Mouse (Mus musculus) hindbrain, embryonic 12.5 days (tissue): ENCODE measurements around the gene Ccdc144b. TPM values are rescaled to one million over a fixed set of nuclear protein-coding genes. Genes with fewer than 3 reads are reported as not detected.

Experiments
- ATAC-seq: fragments of 200-750 bp; cut with Nextera tagmentation; 2 replicates; pipeline ENCODE4 v1.8.0; 2017; ENCODE audit warnings: moderate TSS enrichment; ENCODE audit not compliant: low FRiP score
- H3K27ac ChIP-seq: fragments of 300-500 bp; sonication (generic); 2 replicates; pipeline ENCODE4 v1.5.1; 2016; ENCODE audit warnings: mild to moderate bottlenecking
- H3K27me3 ChIP-seq: fragments of 300-500 bp; sonication (generic); 2 replicates; pipeline ENCODE4 v1.6.1; 2016; ENCODE audit warnings: mild to moderate bottlenecking
- H3K36me3 ChIP-seq: fragments of 300-500 bp; sonication (generic); 2 replicates; pipeline ENCODE4 v1.6.1; 2016; ENCODE audit warnings: mild to moderate bottlenecking
- H3K4me1 ChIP-seq: fragments of 300-500 bp; sonication (generic); 2 replicates; pipeline ENCODE4 v1.6.1; 2016
- H3K4me2 ChIP-seq: fragments of 300-500 bp; sonication (generic); replicated peaks from 2 replicates; pipeline ENCODE4 v1.6.1; 2016; ENCODE audit warnings: mild to moderate bottlenecking
- H3K4me3 ChIP-seq: fragments of 300-500 bp; sonication (generic); 2 replicates; pipeline ENCODE4 v1.5.1; 2016; ENCODE audit warnings: mild to moderate bottlenecking
- H3K9ac ChIP-seq: fragments of 300-500 bp; sonication (generic); 2 replicates; pipeline ENCODE4 v1.6.1; 2016; ENCODE audit warnings: mild to moderate bottlenecking, moderate library complexity
- H3K9me3 ChIP-seq: fragments of 300-500 bp; sonication (generic); replicated peaks from 2 replicates; pipeline ENCODE4 v1.6.1; 2016; ENCODE audit warnings: mild to moderate bottlenecking
- WGBS: fragments of 180-500 bp; shearing (Covaris S2); methylation state at CpG from one replicate; pipeline ENCODE4 v1.1.7; 2016; 5-methylcytosine and 5-hydroxymethylcytosine counted together
- polyA plus RNA-seq: library from polyadenylated mRNA; unstranded; fragments of >200 nt; fragmentation: Nextera tagmentation; extraction: Ambion mirVana; gene quantifications from 2 replicates; pipeline ENCODE4 v1.2.1, GENCODE M21; 2016

The Ccdc144b gene
- polyA plus RNA-seq, 1 experiment from 2014 or later: not detected

DNA sequence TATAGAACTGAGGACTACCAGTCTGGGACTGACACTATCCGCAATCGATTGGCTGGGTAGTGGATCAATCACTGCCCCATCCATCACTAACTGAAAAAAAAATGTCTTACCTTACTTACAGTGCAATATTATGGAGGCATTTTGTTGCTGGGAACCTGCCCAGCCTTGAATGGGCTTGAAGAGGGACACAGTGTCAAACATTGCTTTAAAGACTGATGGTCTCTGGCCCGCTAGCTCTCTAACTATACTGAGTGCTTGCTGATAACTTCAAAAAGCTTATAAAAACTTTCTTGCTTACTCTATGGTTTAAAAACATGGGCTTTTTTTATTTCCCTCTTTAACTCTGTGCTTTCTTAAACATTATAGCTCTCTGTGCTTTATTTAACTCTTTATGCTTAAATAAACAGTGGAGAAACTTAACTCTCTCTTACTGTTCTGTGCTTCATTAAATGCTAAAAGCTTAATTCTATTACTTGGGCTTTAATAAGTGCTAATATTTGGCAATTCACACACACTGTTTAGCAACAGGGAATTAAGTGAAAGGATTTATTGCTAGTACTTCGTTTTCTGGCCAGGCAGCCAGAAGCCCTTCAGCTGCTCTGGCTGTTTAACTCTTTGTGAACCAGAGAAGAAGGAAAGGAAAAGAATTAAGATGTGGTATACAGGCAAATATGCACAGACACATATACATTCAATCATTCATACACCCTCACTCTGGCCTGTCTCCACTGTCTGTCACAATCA lies 44.8 kb downstream of the Ccdc144b start:
- H3K4me1 ChIP-seq: no peaks in the 10 kb centered on the region
- no peaks in the 10 kb centered on the region for H3K27me3 ChIP-seq
- WGBS: 77% methylated on average over 4 of the region's 4 CpGs
- no peak for ATAC-seq
- H3K27ac ChIP-seq: no peak overlapping the region
- no peaks in the 10 kb centered on the region for H3K9me3 ChIP-seq
- no peak overlapping the region for H3K9ac ChIP-seq
- H3K4me3 ChIP-seq: no peak overlapping the region
- no peaks in the 10 kb centered on the region for H3K36me3 ChIP-seq
- no peak overlapping the region for H3K4me2 ChIP-seq

- Histone ChIP-seq H3K36me3 (no peaks in the 10 kb centered on the region), H3K4me3 (no peak overlapping the region), H3K9me3 (no peaks in the 10 kb centered on the region), H3K27ac (no peak overlapping the region), H3K9ac (no peak overlapping the region), H3K4me1 (peaks cover 6% of the 10 kb centered on the region; the same call in 1 of the 2 replicates), H3K4me2 (no peak overlapping the region), H3K27me3 (no peaks in the 10 kb centered on the region)
- 85% methylated on average over 4 of the region's 4 CpGs for WGBS
- no peak for ATAC-seq
Observed at GRCm38 (mm10) chr3:36004028-36004895, 49.1 kb downstream of the Ccdc144b start.

GRCm38 (mm10) chr3:36000275-36001239 lies 52.8 kb downstream of the Ccdc144b start, which contains the start of gene Mccc1:
Gene Mccc1, minus strand, starts transcription at chr3:36000678.
- Histone ChIP-seq H3K9me3 (no peaks in the 10 kb centered on the region), H3K4me3 (peak within 1 kb of the TSS; percentile 74), H3K27ac (peak within 1 kb of the TSS; percentile 90), H3K4me2 (peak within 1 kb of the TSS; percentile 72), H3K36me3 (no peaks in the 10 kb centered on the region), H3K4me1 (peaks cover 7% of the 10 kb centered on the region; the same call in 1 of the 2 replicates), H3K9ac (peak within 1 kb of the TSS; percentile 80), H3K27me3 (no peaks in the 10 kb centered on the region)
- peak; percentile 100 for ATAC-seq
- WGBS: 5% methylated on average over 39 of the region's 39 CpGs

- Histone ChIP-seq H3K27ac (no peak overlapping the region), H3K9ac (no peak overlapping the region), H3K9me3 (no peaks in the 10 kb centered on the region), H3K4me3 (no peak overlapping the region), H3K27me3 (no peaks in the 10 kb centered on the region), H3K4me2 (no peak overlapping the region), H3K4me1 (peaks cover 7% of the 10 kb centered on the region; the same call in 1 of the 2 replicates), H3K36me3 (peaks cover 23% of the 10 kb centered on the region)
- no peak for ATAC-seq
- WGBS: 64% methylated on average over 11 of the region's 11 CpGs
Observed at GRCm38 (mm10) chr3:35994552-35995531, 58.5 kb downstream of the Ccdc144b start.

GRCm38 (mm10) chr3:35990715-35991114 lies 62.6 kb downstream of the Ccdc144b start:
- Histone ChIP-seq H3K4me3 (no peak overlapping the region), H3K9me3 (no peaks in the 10 kb centered on the region), H3K4me1 (no peaks in the 10 kb centered on the region), H3K27ac (no peak overlapping the region), H3K4me2 (no peak overlapping the region), H3K9ac (no peak overlapping the region), H3K27me3 (no peaks in the 10 kb centered on the region), H3K36me3 (peaks cover 61% of the 10 kb centered on the region)
- no peak for ATAC-seq
- WGBS: 96% methylated on average over 7 of the region's 7 CpGs

DNA sequence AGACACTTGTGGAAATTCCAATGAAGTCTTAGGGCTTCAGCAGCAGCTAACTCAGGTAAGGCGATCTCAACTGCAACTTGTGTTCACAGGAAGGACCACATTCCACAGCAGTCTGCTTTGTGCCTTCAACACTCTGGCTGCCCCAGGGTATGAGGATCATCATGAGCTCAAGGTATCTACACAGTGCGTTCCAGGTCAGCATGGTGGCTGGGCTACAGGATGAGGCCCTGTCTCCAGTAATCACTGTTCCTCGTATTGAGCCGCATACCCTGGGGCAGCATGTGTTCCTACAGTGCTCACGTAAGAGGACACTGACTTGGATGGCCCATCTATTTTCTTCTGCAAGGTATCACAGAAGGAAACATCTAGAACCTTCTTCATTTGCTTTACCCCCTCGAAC lies 65.3 kb downstream of the Ccdc144b start:
- H3K27me3 ChIP-seq: no peaks in the 10 kb centered on the region
- H3K36me3 ChIP-seq: peaks cover 62% of the 10 kb centered on the region
- H3K9me3 ChIP-seq: no peaks in the 10 kb centered on the region
- H3K27ac ChIP-seq: no peak overlapping the region
- H3K4me1 ChIP-seq: no peaks in the 10 kb centered on the region
- 93% methylated on average over 6 of the region's 6 CpGs for WGBS
- no peak overlapping the region for H3K4me2 ChIP-seq
- no peak for ATAC-seq
- H3K9ac ChIP-seq: no peak overlapping the region
- no peak overlapping the region for H3K4me3 ChIP-seq

DNA sequence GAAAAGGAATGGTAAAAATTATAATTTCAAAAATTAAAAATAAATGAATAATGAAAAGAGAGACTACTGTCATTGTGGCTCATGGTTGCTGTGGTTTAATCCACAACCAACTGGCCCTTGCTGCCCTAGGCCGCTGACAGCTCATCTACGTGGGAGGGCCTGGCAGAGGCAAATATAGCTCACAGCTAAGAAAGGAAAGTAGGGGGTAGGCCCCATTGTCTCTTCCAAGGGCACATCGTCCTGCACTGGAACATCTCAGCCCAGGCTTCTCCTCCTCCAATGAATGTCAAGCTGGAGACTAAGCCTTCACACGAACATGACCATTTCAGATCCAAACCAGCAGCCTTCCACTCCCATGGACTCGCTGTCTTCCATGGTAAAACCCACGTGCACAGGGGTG lies 67.1 kb downstream of the Ccdc144b start:
- H3K9me3 ChIP-seq: no peaks in the 10 kb centered on the region
- no peaks in the 10 kb centered on the region for H3K27me3 ChIP-seq
- no peak for ATAC-seq
- no peak overlapping the region for H3K27ac ChIP-seq
- no peak overlapping the region for H3K4me2 ChIP-seq
- no peak overlapping the region for H3K9ac ChIP-seq
- H3K36me3 ChIP-seq: peaks cover 72% of the 10 kb centered on the region
- H3K4me3 ChIP-seq: no peak overlapping the region
- H3K4me1 ChIP-seq: no peaks in the 10 kb centered on the region
- WGBS: 92% methylated on average over 6 of the region's 6 CpGs

DNA sequence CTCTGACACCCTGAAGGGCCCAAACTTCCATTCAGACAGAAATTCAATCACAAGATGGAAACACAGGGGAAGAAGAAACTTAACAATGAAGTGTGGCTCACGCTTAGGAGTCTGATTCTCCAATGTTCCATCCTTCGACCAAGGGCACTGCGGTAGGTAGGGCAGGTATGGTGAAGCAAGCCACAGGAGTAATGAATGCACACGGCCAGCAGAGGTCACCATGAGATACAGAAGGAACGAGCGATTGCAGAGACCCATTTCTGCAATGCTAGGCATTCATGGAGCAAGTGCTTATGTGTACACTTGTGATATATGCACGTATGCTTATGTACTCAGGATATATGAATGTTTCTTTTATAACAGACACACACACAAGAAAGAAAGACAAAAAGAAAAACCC lies 79.8 kb downstream of the Ccdc144b start:
- ATAC-seq: no peak
- WGBS: 75% methylated on average over 7 of the region's 7 CpGs

DNA sequence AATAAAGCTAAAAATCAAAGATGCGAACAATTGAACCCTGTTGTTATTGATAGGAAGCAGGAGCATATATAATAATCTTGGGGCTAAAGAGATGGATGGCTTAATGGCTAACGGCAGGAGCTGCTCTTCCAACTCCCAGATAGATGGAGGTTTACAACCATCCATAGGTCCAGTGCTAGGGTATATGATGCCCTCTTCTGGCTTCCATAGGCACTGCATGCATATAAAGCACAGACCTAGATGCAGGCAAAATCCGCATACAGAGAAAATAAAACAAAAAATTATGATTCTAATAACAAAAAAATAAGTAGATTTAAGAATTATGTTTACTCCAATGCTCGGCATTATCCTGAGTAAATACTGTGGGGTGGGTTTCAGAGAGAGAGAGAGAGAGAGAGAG lies 80.4 kb downstream of the Ccdc144b start:
- Histone ChIP-seq H3K27ac (no peak overlapping the region), H3K36me3 (peaks cover 52% of the 10 kb centered on the region), H3K4me2 (no peak overlapping the region), H3K4me3 (no peak overlapping the region), H3K27me3 (no peaks in the 10 kb centered on the region), H3K9me3 (no peaks in the 10 kb centered on the region), H3K9ac (no peak overlapping the region), H3K4me1 (no peaks in the 10 kb centered on the region)
- ATAC-seq: no peak
- WGBS: 81% methylated on average over 4 of the region's 4 CpGs

More for the DNA sequence above, 79.8 kb downstream of the Ccdc144b start:
- Histone ChIP-seq H3K4me2 (no peak overlapping the region), H3K4me3 (no peak overlapping the region), H3K4me1 (no peaks in the 10 kb centered on the region), H3K36me3 (peaks cover 56% of the 10 kb centered on the region), H3K9ac (no peak overlapping the region), H3K9me3 (no peaks in the 10 kb centered on the region), H3K27ac (no peak overlapping the region), H3K27me3 (no peaks in the 10 kb centered on the region)

- no peak overlapping the region for H3K27ac ChIP-seq
- H3K9ac ChIP-seq: no peak overlapping the region
- no peak overlapping the region for H3K4me2 ChIP-seq
- no peak overlapping the region for H3K4me3 ChIP-seq
- no peaks in the 10 kb centered on the region for H3K9me3 ChIP-seq
- H3K27me3 ChIP-seq: no peaks in the 10 kb centered on the region
- WGBS: 94% methylated on average over 12 of the region's 12 CpGs
- no peak for ATAC-seq
- peaks cover 54% of the 10 kb centered on the region for H3K36me3 ChIP-seq
- H3K4me1 ChIP-seq: no peaks in the 10 kb centered on the region
Observed at GRCm38 (mm10) chr3:35971149-35971548, 82.2 kb downstream of the Ccdc144b start.

- Histone ChIP-seq H3K4me3 (no peak overlapping the region), H3K9me3 (no peaks in the 10 kb centered on the region), H3K27me3 (no peaks in the 10 kb centered on the region), H3K27ac (no peak overlapping the region), H3K9ac (no peak overlapping the region), H3K4me1 (no peaks in the 10 kb centered on the region), H3K36me3 (peaks cover 49% of the 10 kb centered on the region), H3K4me2 (no peak overlapping the region)
- WGBS: 91% methylated on average over 4 of the region's 4 CpGs
- ATAC-seq: no peak
Observed at GRCm38 (mm10) chr3:35970441-35970840, 82.9 kb downstream of the Ccdc144b start.
